Mouse (Mus musculus) cortical plate, adult 2 months (tissue): ENCODE results near the gene Vps45. TPM values are rescaled to one million over a fixed set of nuclear protein-coding genes. Genes with fewer than 3 reads are reported as not detected.
A peak's percentile ranks its signal among the peaks of the same experiment; 100 is the strongest.

Experiments
- H3K27ac ChIP-seq: fragments of 200-500 bp; 2 replicates; pipeline ENCODE4 v1.5.1; 2012; ENCODE audit warnings: low read length, control low read depth, inconsistent platforms; ENCODE audit not compliant: insufficient read depth
- H3K4me1 ChIP-seq: fragments of 200-500 bp; 2 replicates; pipeline ENCODE4 v1.6.1; 2011; ENCODE audit warnings: low read length; ENCODE audit not compliant: control insufficient read depth, insufficient read depth
- H3K4me3 ChIP-seq: fragments of 200-500 bp; 2 replicates; pipeline ENCODE4 v1.5.1; 2011; ENCODE audit warnings: mild to moderate bottlenecking, low read length, control low read depth; ENCODE audit not compliant: insufficient read depth
- CTCF ChIP-seq: fragments of 200-500 bp; IDR thresholded peaks from 2 replicates; pipeline ENCODE4 v1.5.1; 2011; ENCODE audit warnings: mild to moderate bottlenecking, control low read depth, low read length; ENCODE audit not compliant: insufficient read depth; ENCODE audit errors: extremely low read depth
- POLR2A ChIP-seq: fragments of 200-500 bp; IDR thresholded peaks from 2 replicates; pipeline ENCODE4 v1.6.1; 2011; ENCODE audit warnings: mild to moderate bottlenecking, low read length, control low read depth; ENCODE audit not compliant: insufficient read depth; ENCODE audit errors: extremely low read depth
- polyA plus RNA-seq: library from polyadenylated mRNA; depleted of rRNA; stranded (reverse); fragments of >200 nt; gene quantifications from 2 replicates; pipeline ENCODE4 v1.2.3, GENCODE M21; 2012

The Vps45 gene
- polyA plus RNA-seq, 1 experiment: 32.1 TPM

DNA sequence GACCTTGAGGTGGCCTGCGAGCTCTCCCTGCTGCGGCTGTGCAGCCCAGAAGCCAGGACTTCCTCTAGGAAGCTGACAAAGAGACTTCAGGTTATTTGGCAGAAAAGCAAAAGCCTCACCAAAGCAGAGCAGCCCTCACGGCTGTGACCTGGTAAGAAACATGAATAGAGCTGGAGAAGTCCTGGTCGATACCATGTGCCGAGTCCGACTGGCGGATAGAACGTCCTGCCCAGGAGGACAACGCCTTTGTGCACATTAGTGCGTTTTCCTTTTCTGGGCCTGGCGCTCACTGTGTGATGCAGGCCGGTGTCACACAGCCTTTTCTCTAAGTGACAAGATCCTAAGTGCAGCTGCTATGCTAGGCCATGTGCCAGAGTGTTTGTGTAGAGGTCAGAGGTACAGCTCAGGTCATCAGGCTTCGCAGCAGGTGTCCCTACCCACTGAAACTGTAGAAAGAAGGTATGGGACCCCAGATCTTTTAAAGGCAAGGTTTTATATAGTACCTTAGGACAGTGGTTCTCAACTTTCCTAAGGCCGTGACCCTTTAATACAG, 58.1 kb downstream of the Vps45 start:
- Histone ChIP-seq H3K4me1 (peaks cover 15% of the 10 kb centered on the region), H3K4me3 (no peak overlapping the region), H3K27ac (no peak overlapping the region; the same call in 1 of the 2 replicates)
- TF ChIP-seq POLR2A (no peak), CTCF (no peak)

DNA sequence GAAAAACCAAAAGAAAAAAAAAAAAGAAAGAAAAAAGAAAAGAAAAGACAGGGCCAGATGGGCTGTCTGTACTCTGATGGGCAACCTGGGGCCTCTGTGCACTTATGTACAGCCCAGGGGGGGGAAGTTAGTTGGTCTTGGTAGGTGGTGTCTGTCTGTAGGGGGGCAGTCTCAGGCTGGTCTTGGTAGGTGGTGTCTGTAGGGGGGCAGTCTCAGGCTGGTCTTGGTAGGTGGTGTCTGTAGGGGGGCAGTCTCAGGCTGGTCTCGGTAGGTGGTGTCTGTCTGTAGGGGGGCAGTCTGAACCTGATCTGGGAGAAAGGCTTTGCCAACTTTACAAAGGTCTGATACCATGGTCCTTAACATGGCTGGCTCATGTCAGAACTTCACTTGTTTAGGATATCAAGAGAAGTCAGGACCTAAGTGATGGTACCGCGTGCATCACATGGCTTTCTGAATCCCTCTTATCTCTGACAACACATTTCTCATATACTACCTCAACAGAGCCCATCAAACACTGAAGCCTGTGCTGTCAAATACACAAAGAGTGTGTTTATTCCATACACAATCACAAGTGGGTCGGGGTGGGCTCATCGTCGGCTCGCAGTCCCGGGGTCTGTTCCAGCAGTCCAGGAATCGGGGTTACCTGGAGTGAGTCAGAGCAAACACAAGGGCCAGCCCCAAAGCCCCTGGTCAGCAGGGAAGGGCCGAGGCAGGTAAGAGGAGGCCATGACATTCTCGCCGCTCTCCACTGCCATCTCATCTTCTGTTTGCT, 58.8 kb downstream of the Vps45 start:
- peaks cover 15% of the 10 kb centered on the region for H3K4me1 ChIP-seq
- no peak for TF ChIP-seq POLR2A
- TF ChIP-seq CTCF: no peak
- no peak overlapping the region for H3K4me3 ChIP-seq
- no peak overlapping the region for H3K27ac ChIP-seq

DNA sequence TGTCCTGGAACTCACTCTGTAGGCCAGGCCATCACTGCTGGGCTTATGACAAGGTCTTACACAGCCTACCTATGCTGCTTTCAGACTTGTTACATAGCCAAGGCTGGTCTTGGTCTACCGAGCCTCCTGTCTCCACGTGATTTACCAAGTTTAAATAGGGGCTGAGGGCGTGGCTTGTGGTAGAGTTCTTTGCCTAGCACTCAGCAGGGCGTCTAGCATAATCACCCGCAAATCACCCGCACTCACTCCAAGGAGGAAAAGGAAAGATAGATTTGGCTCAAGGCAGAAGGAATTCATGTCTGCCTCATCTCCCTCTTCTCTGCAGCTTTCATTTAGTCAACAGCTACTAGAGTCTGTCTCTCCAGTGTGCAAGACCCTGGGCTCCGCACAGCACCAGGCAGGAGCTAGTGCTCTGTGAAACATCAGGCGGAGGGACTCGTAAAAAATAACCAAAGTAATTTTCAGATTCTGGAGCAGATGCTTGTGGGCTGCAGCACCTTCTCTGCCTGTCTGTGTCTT, 61.0 kb downstream of the Vps45 start:
- peaks cover 19% of the 10 kb centered on the region for H3K4me1 ChIP-seq
- H3K4me3 ChIP-seq: peak overlapping the region; percentile 77; the same call in 1 of the 2 replicates
- TF ChIP-seq CTCF: no peak
- TF ChIP-seq POLR2A: no peak
- peak overlapping the region; percentile 68 for H3K27ac ChIP-seq

DNA sequence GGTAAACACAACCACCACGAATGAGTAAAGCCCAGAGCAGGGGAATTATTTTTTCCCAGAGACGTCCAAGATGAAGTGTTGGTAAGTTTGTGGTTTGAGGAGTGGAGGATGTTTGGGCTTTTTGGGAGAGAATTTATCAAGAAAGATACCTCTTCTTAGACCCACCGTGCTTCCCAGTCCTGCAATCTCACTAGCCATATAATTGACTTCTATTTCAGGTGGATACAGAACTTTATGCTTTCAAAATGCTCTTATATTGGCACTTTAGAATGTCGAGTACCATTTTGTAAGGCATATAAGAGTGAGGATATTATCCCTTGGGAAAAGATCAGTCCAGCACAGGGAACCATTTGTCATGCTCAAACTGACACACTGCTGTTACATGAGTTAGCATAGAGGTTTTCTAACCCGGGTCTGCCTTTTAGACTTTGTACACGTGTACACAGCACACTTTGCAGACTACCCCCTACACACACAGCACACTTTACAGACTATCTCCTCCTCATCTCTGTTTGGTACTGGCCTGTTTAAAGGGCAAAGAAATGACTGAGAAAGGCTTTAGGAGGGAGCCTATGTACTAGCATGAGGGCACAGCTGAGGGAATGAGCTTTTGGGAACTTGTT, 61.7 kb downstream of the Vps45 start:
- H3K4me1 ChIP-seq: peaks cover 14% of the 10 kb centered on the region
- peak overlapping the region; percentile 77 for H3K4me3 ChIP-seq
- H3K27ac ChIP-seq: peak overlapping the region; percentile 75
- TF ChIP-seq POLR2A: no peak

DNA sequence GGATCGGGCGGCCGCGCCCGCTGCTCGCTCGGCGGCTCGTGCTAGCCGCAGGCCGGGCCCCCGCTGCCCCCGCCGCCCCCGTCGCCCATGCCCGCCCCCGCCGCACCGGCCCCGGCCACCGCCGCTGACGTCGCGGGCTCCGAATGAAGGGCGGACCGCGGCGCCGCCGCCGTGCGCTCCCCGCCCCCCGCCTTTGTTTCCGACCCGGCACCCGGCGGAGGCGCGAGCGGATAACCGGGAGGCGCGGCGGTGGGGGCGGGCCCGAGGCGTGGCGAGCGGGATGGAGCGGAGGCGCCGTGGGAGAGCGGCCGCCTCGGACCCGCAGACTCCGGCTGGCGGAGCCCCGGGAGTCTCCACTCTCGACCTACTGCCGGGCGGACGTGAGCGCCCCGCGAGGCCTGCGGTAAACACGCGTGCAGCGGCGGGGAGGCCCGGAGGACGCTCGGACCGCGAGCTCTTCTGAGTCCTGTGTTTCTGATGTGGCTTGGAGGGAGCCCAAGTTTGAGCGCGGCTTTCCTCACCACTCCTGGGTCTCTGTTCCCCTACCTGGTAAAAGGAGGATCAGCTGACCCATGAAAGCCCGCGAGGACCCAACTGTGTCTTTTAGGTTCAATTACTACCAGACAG, 62.4 kb downstream of the Vps45 start, which contains the start of gene Plekho1:
TSS of gene Plekho1 (minus strand) at position 200 of the 627 bp plus-strand sequence.
- H3K4me3 ChIP-seq: peak within 1 kb of the TSS; percentile 77
- H3K27ac ChIP-seq: peak within 1 kb of the TSS; percentile 82
- TF ChIP-seq POLR2A: no peak
- TF ChIP-seq CTCF: no peak
- H3K4me1 ChIP-seq: peaks cover 12% of the 10 kb centered on the region

DNA sequence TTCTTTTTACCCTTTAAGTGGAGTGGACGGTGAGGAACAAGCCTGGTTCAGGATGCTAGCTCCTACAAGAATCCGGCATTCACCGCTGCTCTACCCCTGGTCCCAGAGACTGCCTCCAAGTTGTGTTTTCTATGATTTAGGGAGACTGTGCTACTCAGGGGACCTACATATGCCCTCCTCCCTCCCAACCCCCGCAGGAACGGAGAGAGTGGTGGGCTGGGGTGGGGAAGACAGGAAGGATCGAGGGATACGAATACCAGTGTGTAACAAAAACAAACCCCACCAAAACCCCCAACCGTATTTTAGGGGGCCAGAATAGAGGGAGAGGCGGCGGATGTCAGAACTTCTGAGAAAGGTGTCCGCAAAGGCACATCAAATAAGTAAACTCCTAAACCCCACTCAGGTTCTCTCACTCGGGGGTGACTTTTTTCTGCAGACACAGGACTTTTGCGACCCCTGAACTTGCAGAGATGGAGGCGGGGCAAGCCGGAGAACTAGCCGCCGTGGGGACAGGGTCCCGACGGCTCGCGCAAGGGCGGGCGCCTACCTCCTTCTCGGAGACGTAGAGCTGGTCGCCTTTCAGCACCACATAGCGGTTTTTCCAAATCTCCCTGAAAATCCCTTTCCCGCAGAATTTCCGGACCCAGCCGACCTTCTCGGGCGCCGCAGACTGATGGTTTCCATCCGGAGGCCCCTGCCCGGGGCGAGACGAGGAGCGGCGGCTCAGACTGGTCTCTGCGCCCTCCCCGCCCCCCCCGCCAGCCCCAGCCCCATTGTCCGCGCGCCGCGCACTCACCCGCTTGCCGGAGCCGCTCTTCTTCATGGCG, 63.1 kb downstream of the Vps45 start:
- H3K27ac ChIP-seq: peak overlapping the region; percentile 82
- no peak for TF ChIP-seq CTCF
- no peak for TF ChIP-seq POLR2A
- H3K4me3 ChIP-seq: peak overlapping the region; percentile 77
- peaks cover 10% of the 10 kb centered on the region for H3K4me1 ChIP-seq

DNA sequence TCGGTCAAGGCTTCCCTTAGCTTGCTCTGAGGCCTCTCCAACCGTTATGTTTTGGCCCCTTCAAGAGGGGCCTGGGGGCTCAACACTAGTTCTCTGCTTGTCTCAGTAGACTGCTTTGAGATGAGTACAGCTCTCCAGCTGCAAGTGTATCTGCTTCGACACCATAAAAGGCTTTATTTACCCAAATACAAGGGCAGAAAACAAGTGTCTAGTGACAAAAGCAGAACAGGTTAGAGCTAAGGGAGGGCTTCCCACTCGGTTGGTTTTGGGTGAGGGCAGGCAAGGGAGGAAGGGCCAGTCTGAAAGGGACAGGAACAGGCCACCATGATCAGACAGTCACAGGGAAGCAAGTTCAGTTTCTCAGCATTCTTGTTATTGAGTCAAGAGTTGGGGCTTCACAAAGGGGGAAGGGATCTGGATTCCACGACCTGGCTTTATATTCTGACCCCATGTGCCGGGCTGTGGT, 63.9 kb downstream of the Vps45 start:
- TF ChIP-seq CTCF (no peak), POLR2A (peak; percentile 41; the same call in 1 of the 2 replicates)
- H3K27ac ChIP-seq: peak overlapping the region; percentile 82
- peaks cover 8% of the 10 kb centered on the region; the same call in 1 of the 2 replicates for H3K4me1 ChIP-seq
- peak overlapping the region; percentile 77 for H3K4me3 ChIP-seq

DNA sequence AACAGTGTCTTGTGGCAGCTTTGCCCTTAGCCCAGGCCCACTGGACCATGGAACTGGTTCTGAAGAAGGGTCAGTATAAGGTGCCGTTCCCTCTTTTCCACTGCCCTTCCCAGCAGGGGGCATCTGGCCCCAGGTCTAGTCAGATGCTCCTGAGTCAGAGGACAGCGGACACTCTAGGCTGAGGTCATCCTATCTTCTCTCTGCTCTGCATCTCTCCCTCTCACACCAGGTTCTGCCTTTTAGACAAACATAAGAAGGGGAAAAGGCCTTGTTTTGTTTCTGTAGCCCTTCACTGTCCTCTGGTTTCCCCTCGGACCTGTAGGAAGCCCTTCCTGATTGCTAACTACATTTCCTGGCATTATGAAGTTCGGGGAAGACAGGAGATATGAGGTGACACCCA, 64.4 kb downstream of the Vps45 start:
- Histone ChIP-seq H3K4me3 (peak overlapping the region; percentile 77), H3K27ac (peak overlapping the region; percentile 82), H3K4me1 (peaks cover 8% of the 10 kb centered on the region; the same call in 1 of the 2 replicates)
- TF ChIP-seq CTCF (no peak), POLR2A (no peak)

DNA sequence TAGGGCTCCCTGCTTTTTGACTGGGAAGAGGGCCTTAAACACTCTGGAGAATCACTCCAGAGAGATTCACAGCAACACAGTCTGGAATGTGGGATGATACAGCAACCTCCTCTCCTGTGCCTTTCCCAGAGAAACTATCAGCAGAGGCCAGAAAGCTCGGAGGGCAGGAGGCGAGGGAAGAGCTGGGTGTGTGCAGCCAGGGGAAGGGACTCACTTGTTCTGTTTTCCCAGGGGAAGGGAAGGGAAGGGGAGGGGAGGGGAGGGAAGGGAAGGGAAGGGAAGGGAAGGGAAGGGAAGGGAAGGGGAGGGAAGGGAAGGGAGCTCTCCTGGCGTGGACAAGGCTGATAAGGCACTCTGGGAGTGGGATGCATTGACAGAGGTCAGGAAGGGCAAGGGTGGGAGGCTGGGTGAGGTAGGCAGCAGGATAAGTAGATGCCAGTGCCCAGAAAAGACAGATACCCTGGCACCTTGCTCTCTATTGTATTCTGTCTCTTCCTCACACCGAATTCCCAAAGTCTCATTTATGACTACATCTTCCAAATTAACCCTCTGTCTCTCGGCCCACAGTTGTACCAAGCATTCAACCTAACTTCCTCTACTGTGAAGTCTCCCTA, 65.2 kb downstream of the Vps45 start:
- TF ChIP-seq CTCF (no peak), POLR2A (0 out of 2 replicates have a peak, but pooled peaks have one; percentile 16)
- H3K4me3 ChIP-seq: peak overlapping the region; percentile 77
- peak overlapping the region; percentile 82 for H3K27ac ChIP-seq
- peaks cover 8% of the 10 kb centered on the region; the same call in 1 of the 2 replicates for H3K4me1 ChIP-seq
